Mouse (Mus musculus): ENCODE results near the gene Pcyt2. TPM values are rescaled to one million over a fixed set of nuclear protein-coding genes. Genes with fewer than 3 reads are reported as not detected.

Gene Pcyt2
- total and polyA plus RNA-seq, 2 experiments from 2014 or later, result 69.6 to 76.7 TPM

DNA sequence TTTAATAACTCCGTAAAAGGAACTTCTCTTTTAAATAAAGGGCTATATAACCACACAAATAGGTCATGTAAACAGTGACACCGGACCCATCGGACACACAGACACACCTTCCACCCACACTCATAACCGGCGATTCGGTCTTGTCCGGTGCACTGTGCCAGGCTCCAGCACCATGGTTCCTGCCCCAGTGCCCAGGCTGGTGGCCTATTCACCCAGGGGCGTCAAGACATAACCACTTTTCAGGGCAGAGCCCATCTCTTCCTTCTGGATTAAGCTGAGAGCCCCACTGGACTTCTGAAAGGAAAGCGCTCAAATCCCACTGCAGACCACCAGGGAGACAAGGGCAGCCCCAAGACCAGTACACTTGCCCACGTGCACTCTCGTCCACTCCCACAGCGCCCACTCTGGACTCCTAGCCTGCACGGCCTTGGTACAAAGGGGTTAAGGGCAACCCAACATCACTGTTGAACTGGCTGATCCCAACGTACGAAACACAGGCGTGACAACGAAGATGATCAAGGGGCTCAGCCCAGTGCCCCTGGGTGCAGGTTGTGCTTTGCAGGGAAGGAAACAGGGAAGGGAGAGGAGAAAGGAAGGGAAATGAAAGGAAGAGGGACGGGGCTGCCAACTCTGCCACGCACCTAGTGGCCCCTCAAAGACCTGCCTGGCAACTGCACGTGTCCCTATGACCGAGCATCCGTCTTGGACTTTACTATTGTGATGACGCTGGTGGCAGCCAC is 11.0 kb upstream of the Pcyt2 start:
- no peak overlapping the region for H3K4me2 ChIP-seq (ENCODE audit: low read depth, low read length)
- no peak for DNase-seq (ENCODE audit: low spot score)
- no peak overlapping the region for H3K9ac ChIP-seq (replicated peaks; ENCODE audit: low read depth, low read length)
- H3K4me1 ChIP-seq (ENCODE audit: control insufficient read depth, insufficient read depth), result peaks cover 31% of the 10 kb centered on the region
- 94% methylated on average over 23 of the region's 23 CpGs for WGBS
- TF ChIP-seq CTCF (IDR thresholded peaks at IDR 0.05; ENCODE audit: low read depth) (no peak), EP300 (IDR thresholded peaks at IDR 0.05; ENCODE audit: low read depth) (no peak)
- peaks cover 13% of the 10 kb centered on the region for H3K36me3 ChIP-seq (replicated peaks; ENCODE audit: control insufficient read depth, insufficient read depth, low read length)
- H3K27me3 ChIP-seq (ENCODE audit: control insufficient read depth, insufficient read depth, low read length), result no peaks in the 10 kb centered on the region
- H3K4me3 ChIP-seq (ENCODE audit: low read depth, low read length), result no peak overlapping the region
- no peak for ATAC-seq (ENCODE audit: insufficient read depth, low read depth)
- H3K27ac ChIP-seq (ENCODE audit: low read depth), result no peak overlapping the region
- no peaks in the 10 kb centered on the region for H3K9me3 ChIP-seq (replicated peaks; ENCODE audit: control insufficient read depth, low read length)

DNA sequence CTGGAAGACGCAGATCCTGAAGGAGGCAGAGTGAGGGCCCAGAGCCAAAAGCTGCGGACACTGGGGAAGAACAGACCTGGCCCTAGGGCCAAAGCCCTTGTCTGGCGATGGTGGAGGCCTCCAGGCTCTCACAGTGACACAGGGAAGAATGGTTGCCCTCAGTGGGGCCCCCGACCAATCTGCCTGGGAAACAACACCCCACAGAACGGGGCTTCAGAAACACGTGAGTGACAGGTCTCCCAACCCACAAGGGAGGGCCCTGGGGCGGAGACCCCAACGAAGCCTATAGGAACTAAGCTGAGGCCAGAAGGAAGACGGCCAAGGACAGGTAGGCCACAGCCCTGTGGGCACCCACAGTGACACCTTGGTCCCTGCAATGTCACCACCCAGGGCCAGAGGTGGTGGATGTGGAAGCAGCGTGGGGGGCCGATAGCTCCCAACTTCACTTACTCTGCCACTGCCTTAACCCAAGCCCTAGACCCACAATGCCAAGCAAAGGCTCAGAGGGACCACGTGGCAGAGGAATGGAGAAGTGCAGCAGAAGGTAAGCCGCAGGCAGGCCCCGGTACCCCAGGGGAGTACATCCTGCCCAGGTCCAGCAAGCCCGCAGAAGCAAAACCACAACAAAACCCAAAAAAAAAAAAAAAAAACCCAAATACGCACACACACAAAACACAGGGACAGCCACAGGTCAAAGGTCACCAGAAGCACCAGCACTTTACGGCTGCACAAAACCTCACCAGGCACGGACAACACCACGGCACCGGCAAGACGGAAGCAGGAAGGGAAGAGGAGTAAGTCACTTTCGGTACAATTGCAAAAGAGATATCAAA is 9.9 kb upstream of the Pcyt2 start:
- Histone ChIP-seq H3K4me1 (ENCODE audit: control insufficient read depth, insufficient read depth) (peaks cover 30% of the 10 kb centered on the region), H3K27me3 (ENCODE audit: control insufficient read depth, insufficient read depth, low read length) (no peaks in the 10 kb centered on the region), H3K27ac (ENCODE audit: low read depth) (no peak overlapping the region), H3K9ac (replicated peaks; ENCODE audit: low read depth, low read length) (no peak overlapping the region), H3K4me2 (ENCODE audit: low read depth, low read length) (peak overlapping the region; percentile 0; the same call in 1 of the 2 replicates), H3K36me3 (replicated peaks; ENCODE audit: control insufficient read depth, insufficient read depth, low read length) (peaks cover 21% of the 10 kb centered on the region), H3K9me3 (replicated peaks; ENCODE audit: control insufficient read depth, low read length) (no peaks in the 10 kb centered on the region), H3K4me3 (ENCODE audit: low read depth, low read length) (no peak overlapping the region)
- DNase-seq (ENCODE audit: low spot score) (no peak), ATAC-seq (ENCODE audit: insufficient read depth, low read depth) (no peak)
- 81% methylated on average over 22 of the region's 22 CpGs for WGBS
- no peak for TF ChIP-seq EP300 (IDR thresholded peaks at IDR 0.05; ENCODE audit: low read depth)
- TF ChIP-seq CTCF (IDR thresholded peaks at IDR 0.05; ENCODE audit: low read depth), result no peak

DNA sequence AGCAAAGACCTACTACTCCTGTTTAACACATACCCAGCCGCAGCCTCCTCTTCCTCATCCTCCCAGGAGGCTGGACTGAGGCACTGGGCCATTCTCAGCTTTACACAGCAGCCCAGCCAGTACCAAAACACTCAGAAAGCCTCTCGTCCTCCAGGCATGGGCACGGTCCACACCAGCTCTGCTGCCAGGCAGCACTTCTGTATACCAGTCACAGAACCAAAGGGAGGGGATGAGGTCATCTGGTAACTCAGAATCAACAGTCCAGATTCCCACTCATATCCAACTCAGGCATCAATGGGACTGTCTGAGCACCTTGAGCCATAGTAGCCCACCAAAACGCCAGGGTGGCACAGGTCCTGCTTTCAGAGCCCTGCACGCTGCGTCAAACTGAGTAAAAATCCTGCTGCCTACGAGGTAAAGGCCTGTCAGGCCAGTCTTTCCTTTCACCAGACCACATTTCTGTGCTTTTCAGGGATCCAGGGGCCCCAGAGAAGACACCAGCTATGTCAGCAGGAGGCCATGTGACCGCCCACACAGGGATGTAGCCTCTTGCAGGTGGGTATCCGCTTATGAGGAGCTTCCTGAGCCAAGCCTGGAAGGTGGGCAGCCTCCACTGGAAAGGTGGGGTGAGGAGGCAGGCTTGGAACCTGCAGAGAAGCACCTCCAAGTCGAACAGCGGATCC is 9.2 kb upstream of the Pcyt2 start:
- no peak for TF ChIP-seq CTCF (IDR thresholded peaks at IDR 0.05; ENCODE audit: low read depth)
- no peak for TF ChIP-seq EP300 (IDR thresholded peaks at IDR 0.05; ENCODE audit: low read depth)
- Histone ChIP-seq H3K9me3 (replicated peaks; ENCODE audit: control insufficient read depth, low read length) (no peaks in the 10 kb centered on the region), H3K4me2 (ENCODE audit: low read depth, low read length) (no peak overlapping the region), H3K27me3 (ENCODE audit: control insufficient read depth, insufficient read depth, low read length) (no peaks in the 10 kb centered on the region), H3K27ac (ENCODE audit: low read depth) (no peak overlapping the region), H3K4me1 (ENCODE audit: control insufficient read depth, insufficient read depth) (peaks cover 24% of the 10 kb centered on the region), H3K4me3 (ENCODE audit: low read depth, low read length) (no peak overlapping the region), H3K36me3 (replicated peaks; ENCODE audit: control insufficient read depth, insufficient read depth, low read length) (peaks cover 23% of the 10 kb centered on the region), H3K9ac (replicated peaks; ENCODE audit: low read depth, low read length) (no peak overlapping the region)
- DNase-seq (ENCODE audit: low spot score) (no peak), ATAC-seq (ENCODE audit: insufficient read depth, low read depth) (no peak)
- 85% methylated on average over 11 of the region's 11 CpGs for WGBS

DNA sequence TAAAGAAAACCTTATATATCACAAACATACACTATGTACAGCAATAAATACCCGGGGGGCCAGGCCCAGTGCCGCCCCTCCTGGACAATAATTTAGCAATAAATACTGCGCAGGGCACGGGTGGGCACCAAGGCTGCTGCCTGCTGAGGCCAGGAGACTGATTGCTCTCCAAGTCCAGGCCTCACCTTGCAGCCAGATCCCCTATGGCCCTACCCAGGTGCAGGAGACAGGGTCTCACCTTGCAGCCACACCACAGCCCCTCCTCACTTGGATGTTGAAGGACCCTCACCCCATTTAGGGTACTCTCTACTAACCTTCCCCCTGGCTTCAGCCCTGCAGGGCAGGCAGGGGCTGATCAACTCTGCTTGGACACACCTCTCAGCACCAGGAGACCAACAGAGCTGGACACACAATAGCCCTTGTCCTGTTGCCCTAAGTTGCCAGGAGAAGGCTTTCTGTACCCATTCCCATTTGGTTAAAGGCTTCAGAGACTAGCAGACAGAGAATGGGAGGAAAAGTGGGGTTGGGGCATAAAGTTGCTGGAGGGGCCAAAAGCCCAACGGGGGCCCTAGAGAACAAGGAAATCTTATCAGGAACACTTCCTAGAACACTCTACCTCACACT is 7.5 kb upstream of the Pcyt2 start, which contains the start of gene Sirt7:
TSS of gene Sirt7 (minus strand) at position 89 of the 624 bp plus-strand sequence.
- peak within 1 kb of the TSS; percentile 72 for H3K9ac ChIP-seq (replicated peaks; ENCODE audit: low read depth, low read length)
- no peaks in the 10 kb centered on the region for H3K9me3 ChIP-seq (replicated peaks; ENCODE audit: control insufficient read depth, low read length)
- H3K36me3 ChIP-seq (replicated peaks; ENCODE audit: control insufficient read depth, insufficient read depth, low read length), result peaks cover 39% of the 10 kb centered on the region
- TF ChIP-seq CTCF (IDR thresholded peaks at IDR 0.05; ENCODE audit: low read depth) (no peak), EP300 (IDR thresholded peaks at IDR 0.05; ENCODE audit: low read depth) (no peak)
- no peaks in the 10 kb centered on the region for H3K27me3 ChIP-seq (ENCODE audit: control insufficient read depth, insufficient read depth, low read length)
- H3K4me3 ChIP-seq (ENCODE audit: low read depth, low read length), result peak within 1 kb of the TSS; percentile 95
- peak within 1 kb of the TSS; percentile 89 for H3K27ac ChIP-seq (ENCODE audit: low read depth)
- H3K4me1 ChIP-seq (ENCODE audit: control insufficient read depth, insufficient read depth), result peaks cover 13% of the 10 kb centered on the region
- peak within 1 kb of the TSS; percentile 96 for H3K4me2 ChIP-seq (ENCODE audit: low read depth, low read length)
- DNase-seq (ENCODE audit: low spot score), result no peak
- ATAC-seq (ENCODE audit: insufficient read depth, low read depth), result no peak
- 12% methylated on average over 5 of the region's 5 CpGs for WGBS

DNA sequence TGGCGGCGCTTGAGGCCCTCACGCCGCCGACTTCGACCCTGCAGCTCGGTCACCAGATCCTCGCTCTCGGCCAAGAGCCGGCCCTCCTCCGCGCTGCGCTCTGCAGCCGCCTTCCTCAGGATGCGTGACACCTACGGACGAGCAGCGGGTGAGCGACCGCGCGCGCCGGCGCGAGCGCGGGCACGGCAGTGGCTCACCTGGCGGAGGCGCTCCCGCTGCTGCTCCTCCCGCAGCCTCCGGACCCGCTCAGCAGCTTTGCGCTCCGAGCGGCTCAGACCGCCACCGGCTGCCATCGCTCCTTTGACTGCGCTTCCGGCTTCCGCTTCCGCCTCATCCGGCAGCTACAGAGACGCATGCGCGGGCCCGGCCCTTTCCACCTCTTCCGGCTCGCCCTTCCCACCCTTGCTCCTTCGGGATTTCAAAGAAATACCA is 7.0 kb upstream of the Pcyt2 start:
- peaks cover 8% of the 10 kb centered on the region for H3K4me1 ChIP-seq (ENCODE audit: control insufficient read depth, insufficient read depth)
- H3K9ac ChIP-seq (replicated peaks; ENCODE audit: low read depth, low read length), result peak overlapping the region; percentile 72
- peak; percentile 89 for ATAC-seq (ENCODE audit: insufficient read depth, low read depth)
- TF ChIP-seq CTCF (IDR thresholded peaks at IDR 0.05; ENCODE audit: low read depth), result no peak
- TF ChIP-seq EP300 (IDR thresholded peaks at IDR 0.05; ENCODE audit: low read depth), result no peak
- no peaks in the 10 kb centered on the region for H3K9me3 ChIP-seq (replicated peaks; ENCODE audit: control insufficient read depth, low read length)
- under 1% methylated on average over 53 of the region's 53 CpGs for WGBS
- peaks cover 44% of the 10 kb centered on the region for H3K36me3 ChIP-seq (replicated peaks; ENCODE audit: control insufficient read depth, insufficient read depth, low read length)
- H3K27me3 ChIP-seq (ENCODE audit: control insufficient read depth, insufficient read depth, low read length), result no peaks in the 10 kb centered on the region
- peak; percentile 90 for DNase-seq (ENCODE audit: low spot score)
- peak overlapping the region; percentile 89 for H3K27ac ChIP-seq (ENCODE audit: low read depth)
- H3K4me2 ChIP-seq (ENCODE audit: low read depth, low read length), result peak overlapping the region; percentile 96
- H3K4me3 ChIP-seq (ENCODE audit: low read depth, low read length), result peak overlapping the region; percentile 95
